Mouse (Mus musculus) testis, adult 2 months (tissue): Measurements from ENCODE around the gene Tmem88.

Source experiments
- CTCF ChIP-seq: fragments of 200-500 bp; IDR thresholded peaks from 2 replicates; pipeline ENCODE4 v1.5.1; 2012; ENCODE audit warnings: low read depth, mild to moderate bottlenecking, inconsistent platforms, low read length, moderate library complexity; ENCODE audit not compliant: control insufficient read depth, insufficient read depth, insufficient replicate concordance
- POLR2A ChIP-seq: fragments of 200-500 bp; IDR thresholded peaks from 2 replicates; pipeline ENCODE4 v1.6.1; 2012; ENCODE audit warnings: low read depth, mild to moderate bottlenecking, inconsistent platforms, low read length, moderate library complexity; ENCODE audit not compliant: control insufficient read depth

DNA sequence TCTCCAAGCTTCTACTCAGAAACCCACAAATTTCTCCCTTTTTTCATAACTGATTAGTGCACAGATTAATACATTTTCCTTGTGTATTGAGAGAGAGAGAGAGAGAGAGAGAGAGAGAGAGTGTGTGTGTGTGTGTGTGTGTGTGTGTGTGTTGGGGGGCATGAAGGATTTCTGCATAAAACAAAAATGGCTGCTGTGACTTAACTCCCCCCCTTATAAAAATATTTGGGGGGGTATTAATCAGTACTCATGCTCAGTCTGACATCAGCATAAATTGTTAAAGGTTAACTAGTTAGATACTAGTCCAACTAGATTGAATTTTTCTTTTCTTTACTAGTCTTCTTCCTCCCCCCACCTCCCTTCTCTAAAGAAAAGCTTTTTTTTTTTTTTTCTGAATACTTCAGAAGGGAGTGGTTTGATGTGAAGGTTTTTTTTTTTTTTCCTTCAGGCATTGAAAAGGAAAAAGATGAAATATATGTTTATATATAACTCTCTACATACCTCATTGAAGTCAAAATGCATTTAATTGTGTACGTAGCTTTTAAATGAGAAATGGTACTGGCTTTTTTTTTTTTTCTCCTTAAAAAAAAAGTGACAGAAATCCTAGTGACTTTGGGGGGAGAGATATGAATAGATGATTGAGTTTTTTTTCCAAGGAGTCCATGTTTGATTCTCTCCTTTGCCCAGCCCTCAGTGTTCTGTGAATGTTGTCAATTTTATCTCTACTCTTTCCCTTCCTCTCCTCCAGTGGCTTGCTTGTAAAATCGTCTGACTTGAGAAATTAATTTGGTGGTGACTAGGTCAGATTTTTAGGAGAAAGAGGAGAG, 27.8 kb downstream of the Tmem88 start:
- no peak for TF ChIP-seq CTCF
- TF ChIP-seq POLR2A, result no peak
